Mouse (Mus musculus) G1E (cell line): ENCODE results near the gene Cacnb1. TPM values are rescaled to one million over a fixed set of nuclear protein-coding genes. Genes with fewer than 3 reads are reported as not detected.
A peak's percentile ranks its signal among the peaks of the same experiment; 100 is the strongest.

Experiments
- ATAC-seq: 2 replicates; pipeline ENCODE4 v1.8.0; 2016; ENCODE audit warnings: mild to moderate bottlenecking; ENCODE audit not compliant: insufficient number of reproducible peaks, poor library complexity, low FRiP score, severe bottlenecking; ENCODE audit errors: extremely low read depth
- DNase-seq: peaks from one replicate; pipeline ENCODE4 v3.0.0; 2012; ENCODE audit warnings: low spot score
- H3K27me3 ChIP-seq: 2 replicates; pipeline ENCODE4 v1.6.1; 2012; ENCODE audit warnings: mild to moderate bottlenecking, low read length, inconsistent platforms; ENCODE audit not compliant: insufficient read depth
- H3K36me3 ChIP-seq: replicated peaks from 2 replicates; pipeline ENCODE3; 2012; ENCODE audit warnings: mild to moderate bottlenecking, inconsistent platforms
- H3K4me1 ChIP-seq: 2 replicates; pipeline ENCODE4 v1.6.1; 2012; ENCODE audit warnings: low read depth, low read length, inconsistent platforms, mixed read lengths; ENCODE audit not compliant: insufficient read depth
- H3K4me3 ChIP-seq: 2 replicates; pipeline ENCODE4 v1.5.1; 2012; ENCODE audit warnings: low read depth, mild to moderate bottlenecking, inconsistent platforms, low read length, moderate library complexity, mixed read lengths
- H3K9me3 ChIP-seq: replicated peaks from 2 replicates; pipeline ENCODE4 v1.6.1; 2012; ENCODE audit warnings: inconsistent platforms
- CTCF ChIP-seq: IDR thresholded peaks from 2 replicates; pipeline ENCODE4 v1.5.1; 2012; ENCODE audit warnings: low read depth, low read length, inconsistent platforms, mixed read lengths
- GATA1 ChIP-seq: IDR thresholded peaks from 2 replicates; pipeline ENCODE4 v1.6.1; 2012; ENCODE audit warnings: borderline replicate concordance, low read length, inconsistent platforms, mixed read lengths
- GATA2 ChIP-seq: IDR thresholded peaks from 2 replicates; pipeline ENCODE4 v1.6.1; 2012; ENCODE audit warnings: low read depth, low read length, inconsistent platforms, borderline replicate concordance
- POLR2AphosphoS5 ChIP-seq: IDR thresholded peaks from 2 replicates; pipeline ENCODE4 v1.6.1; 2012; ENCODE audit warnings: low read depth, low read length, inconsistent platforms; ENCODE audit not compliant: insufficient replicate concordance
- TAL1 ChIP-seq: conservative IDR thresholded peaks from 2 replicates; pipeline ENCODE4 v1.6.1; 2012; ENCODE audit warnings: low read depth, low read length, inconsistent platforms, mixed read lengths
- polyA plus RNA-seq: library from polyadenylated mRNA; stranded (reverse); fragments of >175 nt; gene quantifications from 2 replicates; pipeline ENCODE4 v1.2.3, GENCODE M21; 2012
- total RNA-seq, 2 experiments: library from RNA; stranded (forward) in 1 of 2; stranded (reverse) in 1 of 2; fragments of 200-1000 nt in 1 of 2; fragments of >200 nt in 1 of 2; fragmentation: Nextera tagmentation in 1 of 2; gene quantifications; 2 replicates each; pipeline ENCODE4 v1.2.3; 2014 to 2017

Cacnb1 gene
- total and polyA plus RNA-seq, 3 experiments = 0.05 to 1.4 (median 0.61) TPM

GRCm38 (mm10) chr11:98044074-98044473, 21.2 kb upstream of the Cacnb1 start:
- no peak overlapping the region for H3K4me3 ChIP-seq
- ATAC-seq = no peak
- H3K36me3 ChIP-seq = no peaks in the 10 kb centered on the region
- 0 out of 2 replicates have a peak, but pooled peaks cover 4% of the 10 kb centered on the region for H3K4me1 ChIP-seq
- H3K9me3 ChIP-seq = no peaks in the 10 kb centered on the region
- H3K27me3 ChIP-seq = peaks cover 48% of the 10 kb centered on the region
- TF ChIP-seq POLR2AphosphoS5 (no peak), TAL1 (no peak), GATA2 (no peak), CTCF (no peak)
- no peak for DNase-seq

- ATAC-seq (no peak), DNase-seq (no peak)
- no peak overlapping the region for H3K4me3 ChIP-seq
- H3K4me1 ChIP-seq = peaks cover 8% of the 10 kb centered on the region; the same call in 1 of the 2 replicates
- no peaks in the 10 kb centered on the region for H3K9me3 ChIP-seq
- no peaks in the 10 kb centered on the region for H3K36me3 ChIP-seq
- H3K27me3 ChIP-seq = peaks cover 47% of the 10 kb centered on the region
- TF ChIP-seq GATA1 (no peak), CTCF (no peak), TAL1 (no peak), GATA2 (no peak), POLR2AphosphoS5 (no peak)
These were observed 19.9 kb upstream of the Cacnb1 start for GRCm38 (mm10) chr11:98042741-98043140.

- no peak for DNase-seq
- ATAC-seq = no peak
- Histone ChIP-seq H3K9me3 (no peaks in the 10 kb centered on the region), H3K4me3 (no peak overlapping the region), H3K4me1 (peaks cover 16% of the 10 kb centered on the region), H3K27me3 (peaks cover 63% of the 10 kb centered on the region), H3K36me3 (no peaks in the 10 kb centered on the region)
- no peak for TF ChIP-seq POLR2AphosphoS5
- no peak for TF ChIP-seq GATA2
- no peak for TF ChIP-seq CTCF
- no peak for TF ChIP-seq TAL1
- TF ChIP-seq GATA1 = no peak
These were observed 18.1 kb upstream of the Cacnb1 start for GRCm38 (mm10) chr11:98040975-98041374.

- ATAC-seq = no peak
- TF ChIP-seq POLR2AphosphoS5 (no peak), GATA1 (no peak), GATA2 (no peak), CTCF (no peak), TAL1 (no peak)
- Histone ChIP-seq H3K36me3 (no peaks in the 10 kb centered on the region), H3K27me3 (peaks cover 71% of the 10 kb centered on the region), H3K9me3 (no peaks in the 10 kb centered on the region), H3K4me1 (peaks cover 22% of the 10 kb centered on the region), H3K4me3 (no peak overlapping the region)
- no peak for DNase-seq
These were observed 15.0 kb upstream of the Cacnb1 start for GRCm38 (mm10) chr11:98037871-98038270.

GRCm38 (mm10) chr11:98035977-98036377, 13.1 kb upstream of the Cacnb1 start:
- ATAC-seq (no peak), DNase-seq (no peak)
- Histone ChIP-seq H3K27me3 (peaks cover 57% of the 10 kb centered on the region), H3K36me3 (peaks cover 14% of the 10 kb centered on the region), H3K9me3 (no peaks in the 10 kb centered on the region), H3K4me3 (peak overlapping the region; percentile 57; the same call in 1 of the 2 replicates), H3K4me1 (peaks cover 22% of the 10 kb centered on the region)
- no peak for TF ChIP-seq CTCF
- TF ChIP-seq TAL1 = no peak
- TF ChIP-seq POLR2AphosphoS5 = no peak
- TF ChIP-seq GATA2 = no peak
- TF ChIP-seq GATA1 = no peak

GRCm38 (mm10) chr11:98034840-98035239, 12.0 kb upstream of the Cacnb1 start:
- Histone ChIP-seq H3K9me3 (no peaks in the 10 kb centered on the region), H3K36me3 (peaks cover 25% of the 10 kb centered on the region), H3K4me3 (no peak overlapping the region), H3K4me1 (peaks cover 26% of the 10 kb centered on the region), H3K27me3 (peaks cover 47% of the 10 kb centered on the region)
- no peak for TF ChIP-seq GATA1
- TF ChIP-seq CTCF = no peak
- no peak for TF ChIP-seq TAL1
- TF ChIP-seq POLR2AphosphoS5 = no peak
- TF ChIP-seq GATA2 = no peak
- ATAC-seq (no peak), DNase-seq (no peak)
